Comparison of ENCODE assay signal across 27 mouse cellular contexts in genomic region chr10:106038033-106038432, GRCm38 (mm10).
DNase-seq lines count a peak whose midpoint lies in the region; ATAC-seq lines count a peak whose summit lies in the region.
"Had no signal": no experiment of that assay in that cellular context is flagged by ENCODE, and none has a peak within 500 bp of the region (broad histone marks: within the 10 kb centered on the region; RNA-seq: fewer than 3 reads in every experiment).

No protein-coding gene starts in this region.

- no peaks in the 10 kb centered on the region for H3K9me3 ChIP-seq in intestine, embryonic 16.5 days (ENCODE audit: control insufficient read depth, low read length)
- H3K9me3 ChIP-seq: embryonic facial prominence, embryonic 10.5 days; embryonic facial prominence, embryonic 12.5 days; forebrain, embryonic 13.5 days; forebrain, embryonic 15.5 days; G1E had no signal

- no peak overlapping the region for H3K9ac ChIP-seq in intestine, embryonic 16.5 days (ENCODE audit: low read depth, low read length)
- H3K9ac ChIP-seq: embryonic facial prominence, embryonic 12.5 days; forebrain, embryonic 13.5 days; forebrain, embryonic 15.5 days; forebrain, postnatal 0 days had no signal

- H3K4me3 ChIP-seq in intestine, embryonic 16.5 days (ENCODE audit: low read length), result no peak overlapping the region
- H3K4me3 ChIP-seq: embryonic facial prominence, embryonic 10.5 days; embryonic facial prominence, embryonic 12.5 days; forebrain, embryonic 13.5 days; forebrain, embryonic 15.5 days had no signal

- no peak overlapping the region for H3K27ac ChIP-seq in intestine, embryonic 16.5 days (ENCODE audit: low read length)
- H3K27ac ChIP-seq: embryonic facial prominence, embryonic 10.5 days; embryonic facial prominence, embryonic 12.5 days; forebrain, embryonic 13.5 days; forebrain, embryonic 15.5 days had no signal

- H3K36me3 ChIP-seq in intestine, embryonic 16.5 days (ENCODE audit: control insufficient read depth, insufficient read depth, low read length), result no peaks in the 10 kb centered on the region
- H3K36me3 ChIP-seq: embryonic facial prominence, embryonic 10.5 days; embryonic facial prominence, embryonic 12.5 days; forebrain, embryonic 15.5 days; G1E had no signal

- H3K4me1 ChIP-seq in intestine, embryonic 16.5 days (ENCODE audit: control insufficient read depth, insufficient read depth, low read length), result no peaks in the 10 kb centered on the region
- H3K4me1 ChIP-seq: embryonic facial prominence, embryonic 10.5 days; embryonic facial prominence, embryonic 12.5 days; forebrain, embryonic 13.5 days; forebrain, embryonic 15.5 days had no signal

- no peaks in the 10 kb centered on the region for H3K27me3 ChIP-seq in intestine, embryonic 16.5 days (replicated peaks; ENCODE audit: control insufficient read depth, insufficient read depth, low read length)
- H3K27me3 ChIP-seq: CH12.LX; embryonic facial prominence, embryonic 12.5 days; forebrain, embryonic 13.5 days; forebrain, embryonic 15.5 days had no signal

- WGBS in intestine, embryonic 16.5 days, result 81% methylated on average over 2 of the region's 2 CpGs

- peak; percentile 46 for DNase-seq in A20 (ENCODE audit: low read depth, low spot score)
- no peak for DNase-seq in layer of hippocampus, adult 9-10 months (ENCODE audit: low spot score)
- DNase-seq in embryo, embryonic 9.5 days (ENCODE audit: extremely low spot score), result no peak
- DNase-seq in retina, embryonic 14.5 days (ENCODE audit: low spot score), result no peak
- DNase-seq: adrenal gland, adult 8-10 months; adrenal gland, postnatal 14 days; adrenal gland, postnatal 36 days; B cell, adult 2 months; cerebellum, adult 11-12 months; cerebellum, adult 2 months; cerebellum, adult 9-10 months; cerebellum, postnatal 10 days; cerebellum, postnatal 25 days; embryo, embryonic 11 days; forebrain, postnatal 0 days had no signal

- ATAC-seq in common myeloid progenitor, adult 5-6 weeks (replicated peaks; ENCODE audit: low read depth, poor library complexity, severe bottlenecking), result 0 out of 2 replicates have a peak, but pooled peaks have one; percentile 45
- 0 out of 2 replicates have a peak, but pooled peaks have one; percentile 5 for ATAC-seq in intestine, embryonic 16.5 days
- peak; percentile 44; the same call in 1 of the 2 replicates for ATAC-seq in megakaryocyte progenitor cell, adult 5-6 weeks (replicated peaks; ENCODE audit: poor library complexity)
- ATAC-seq: activated CD4-positive, CD25-positive, alpha-beta regulatory T cell, adult 4 months; CD4-positive, CD25-positive, alpha-beta regulatory T cell, adult 4 months; forebrain, embryonic 13.5 days; forebrain, embryonic 15.5 days; forebrain, postnatal 0 days; Patski had no signal

- no peak overlapping the region for H3K4me2 ChIP-seq in intestine, embryonic 16.5 days (ENCODE audit: low read depth, low read length)
- H3K4me2 ChIP-seq: embryonic facial prominence, embryonic 12.5 days; forebrain, embryonic 13.5 days; forebrain, embryonic 15.5 days had no signal
